Mouse (Mus musculus): ENCODE data around the gene Nfkbie.

GRCm38 (mm10) chr17:45544001-45544872 is 11.3 kb upstream of the Nfkbie start:
- TF ChIP-seq CTCF (IDR thresholded peaks at IDR 0.05; ENCODE audit: borderline replicate concordance, insufficient read depth, low read length), result no peak
- no peak for TF ChIP-seq POLR2A (IDR thresholded peaks at IDR 0.05; ENCODE audit: low read depth, low read length)

Data from embryonic fibroblast, embryonic 13.5 days (primary cell).